Mouse (Mus musculus): ENCODE measurements at regions not wholly inside any gene's neighbourhood (a gene's known extent, or its start where the extent isn't known, plus 50 kb on each side); places are given as distances from the start of the nearest gene placed in this dataset.
"Not testable (repeated sequence)": the region's sequence is repeated elsewhere in the genome, so short reads cannot be mapped to it uniquely, and the experiment has no call there.

GRCm38 (mm10) chr5:60228966-60229365 lies 1579.7 kb upstream of the G6pd2 start:
- H3K4me1 ChIP-seq, result peaks cover 4% of the 10 kb centered on the region; the same call in 1 of the 2 replicates
- no peak for DNase-seq (ENCODE audit: extremely low spot score, low spot score)
- peaks cover 11% of the 10 kb centered on the region for H3K27me3 ChIP-seq (ENCODE audit: poor library complexity, severe bottlenecking)
- no peaks in the 10 kb centered on the region for H3K36me3 ChIP-seq (replicated peaks)
- 35% methylated on average over 6 of the region's 6 CpGs for WGBS
- H3K4me3 ChIP-seq, result no peak overlapping the region
- no peaks in the 10 kb centered on the region for H3K9me3 ChIP-seq
- no peak overlapping the region for H3K27ac ChIP-seq

DNA sequence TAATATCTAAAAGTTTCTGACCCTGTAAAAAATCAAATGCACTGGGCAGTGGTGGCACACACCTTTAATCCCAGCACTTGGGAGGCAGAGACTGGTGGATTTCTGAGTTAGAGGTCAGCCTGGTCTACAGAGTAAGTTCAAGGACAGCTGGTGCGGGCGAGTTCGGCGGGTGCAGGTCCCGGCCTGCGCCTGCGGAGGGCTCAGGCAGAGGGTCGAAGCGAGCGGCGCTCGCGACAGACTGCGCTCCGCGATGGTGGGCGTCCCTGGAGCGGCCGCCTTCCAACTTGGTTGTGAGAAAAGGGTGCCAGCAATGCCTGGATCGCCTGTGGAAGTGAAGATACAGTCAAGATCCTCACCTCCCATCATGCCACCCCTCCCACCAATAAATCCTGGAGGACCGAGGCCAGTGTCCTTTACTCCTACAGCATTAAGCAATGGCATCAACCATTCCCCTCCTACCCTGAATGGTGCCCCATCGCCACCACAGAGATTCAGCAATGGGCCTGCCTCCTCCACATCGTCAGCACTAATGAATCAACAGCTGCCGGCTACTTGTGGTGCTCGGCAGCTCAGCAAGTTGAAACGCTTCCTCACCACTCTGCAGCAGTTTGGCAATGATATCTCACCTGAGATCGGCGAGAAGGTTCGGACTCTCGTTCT lies 1577.3 kb upstream of the G6pd2 start:
- H3K27ac ChIP-seq; H3K9me3 ChIP-seq; DNase-seq (ENCODE audit: extremely low spot score, low spot score); H3K4me1 ChIP-seq; H3K36me3 ChIP-seq (replicated peaks): not testable (repeated sequence)
- Histone ChIP-seq H3K27me3 (ENCODE audit: poor library complexity, severe bottlenecking) (peaks cover 11% of the 10 kb centered on the region), H3K4me3 (peak overlapping the region; percentile 30)
- 12% methylated on average over 30 of the region's 30 CpGs for WGBS

DNA sequence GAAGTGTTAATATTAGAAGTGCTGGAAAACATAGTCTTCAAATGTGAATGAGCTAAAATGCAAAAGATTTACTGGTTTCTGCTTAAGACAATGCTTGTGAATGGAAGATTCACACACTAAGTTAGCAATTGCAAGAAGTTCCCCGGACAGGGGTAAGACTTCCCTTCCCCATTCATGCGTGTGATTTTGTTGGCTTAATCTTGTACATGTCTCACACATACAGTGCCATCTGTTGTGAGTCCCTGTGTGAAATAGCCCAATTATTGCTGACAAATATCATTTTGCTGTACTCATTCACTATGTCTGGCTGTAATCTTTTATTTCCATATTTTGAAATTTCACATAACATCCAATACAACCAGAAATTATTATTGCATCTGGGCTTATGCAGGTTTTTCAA lies 1564.4 kb upstream of the G6pd2 start:
- Histone ChIP-seq H3K27ac (no peak overlapping the region), H3K27me3 (ENCODE audit: poor library complexity, severe bottlenecking) (no peaks in the 10 kb centered on the region), H3K36me3 (replicated peaks) (no peaks in the 10 kb centered on the region), H3K9me3 (no peaks in the 10 kb centered on the region), H3K4me1 (no peaks in the 10 kb centered on the region), H3K4me3 (no peak overlapping the region)
- WGBS, result 90% methylated on average over 2 of the region's 2 CpGs
- no peak for DNase-seq (ENCODE audit: extremely low spot score, low spot score)

GRCm38 (mm10) chr5:60276696-60277095 lies 1531.9 kb upstream of the G6pd2 start:
- no peak overlapping the region for H3K27ac ChIP-seq
- no peaks in the 10 kb centered on the region for H3K9me3 ChIP-seq
- H3K27me3 ChIP-seq (ENCODE audit: poor library complexity, severe bottlenecking), result no peaks in the 10 kb centered on the region
- 92% methylated on average over 2 of the region's 2 CpGs for WGBS
- no peak for DNase-seq (ENCODE audit: extremely low spot score, low spot score)
- H3K4me1 ChIP-seq, result no peaks in the 10 kb centered on the region
- H3K36me3 ChIP-seq (replicated peaks), result no peaks in the 10 kb centered on the region
- H3K4me3 ChIP-seq, result no peak overlapping the region

Measured in forebrain, embryonic 10.5 days (tissue).